Mouse (Mus musculus) stomach, postnatal 0 days (tissue): ENCODE data around the gene Rpa3.

Source experiments
- CTCF ChIP-seq: IDR thresholded peaks from 2 replicates; pipeline ENCODE4 v1.5.1; 2016; ENCODE audit warnings: antibody characterized with exemption, low read depth, mild to moderate bottlenecking, moderate library complexity
- EP300 ChIP-seq: optimal IDR thresholded peaks from 2 replicates; pipeline ENCODE3; 2016; ENCODE audit warnings: antibody characterized with exemption

GRCm38 (mm10) chr6:8210661-8211060 lies 48.3 kb downstream of the Rpa3 start:
- TF ChIP-seq EP300 (no peak), CTCF (no peak)
